Mouse (Mus musculus) testis, adult 2 months (tissue): ENCODE measurements at regions not wholly inside any gene's neighbourhood (a gene's known extent, or its start where the extent isn't known, plus 50 kb on each side); places are given as distances from the start of the nearest gene placed in this dataset.

ENCODE experiments used
- H3K27ac ChIP-seq: fragments of 200-500 bp; 2 replicates; pipeline ENCODE4 v1.5.1; 2012; ENCODE audit warnings: low read depth, low read length; ENCODE audit not compliant: control insufficient read depth, insufficient read depth
- H3K27me3 ChIP-seq: fragments of 200-500 bp; 2 replicates; pipeline ENCODE4 v1.6.1; 2012; ENCODE audit warnings: mild to moderate bottlenecking, low read length, moderate library complexity; ENCODE audit not compliant: control insufficient read depth, insufficient read depth
- H3K36me3 ChIP-seq: fragments of 200-500 bp; 2 replicates; pipeline ENCODE4 v1.6.1; 2012; ENCODE audit warnings: mild to moderate bottlenecking, low read length; ENCODE audit not compliant: control insufficient read depth, insufficient read depth
- H3K4me1 ChIP-seq: fragments of 200-500 bp; 2 replicates; pipeline ENCODE4 v1.6.1; 2012; ENCODE audit warnings: low read length; ENCODE audit not compliant: control insufficient read depth, insufficient read depth
- H3K4me3 ChIP-seq: fragments of 200-500 bp; 2 replicates; pipeline ENCODE4 v1.5.1; 2012; ENCODE audit warnings: low read depth, mild to moderate bottlenecking, low read length, moderate library complexity, mixed read lengths; ENCODE audit not compliant: control insufficient read depth
- CTCF ChIP-seq: fragments of 200-500 bp; IDR thresholded peaks from 2 replicates; pipeline ENCODE4 v1.5.1; 2012; ENCODE audit warnings: low read depth, mild to moderate bottlenecking, inconsistent platforms, low read length, moderate library complexity; ENCODE audit not compliant: control insufficient read depth, insufficient read depth, insufficient replicate concordance
- POLR2A ChIP-seq: fragments of 200-500 bp; IDR thresholded peaks from 2 replicates; pipeline ENCODE4 v1.6.1; 2012; ENCODE audit warnings: low read depth, mild to moderate bottlenecking, inconsistent platforms, low read length, moderate library complexity; ENCODE audit not compliant: control insufficient read depth

DNA sequence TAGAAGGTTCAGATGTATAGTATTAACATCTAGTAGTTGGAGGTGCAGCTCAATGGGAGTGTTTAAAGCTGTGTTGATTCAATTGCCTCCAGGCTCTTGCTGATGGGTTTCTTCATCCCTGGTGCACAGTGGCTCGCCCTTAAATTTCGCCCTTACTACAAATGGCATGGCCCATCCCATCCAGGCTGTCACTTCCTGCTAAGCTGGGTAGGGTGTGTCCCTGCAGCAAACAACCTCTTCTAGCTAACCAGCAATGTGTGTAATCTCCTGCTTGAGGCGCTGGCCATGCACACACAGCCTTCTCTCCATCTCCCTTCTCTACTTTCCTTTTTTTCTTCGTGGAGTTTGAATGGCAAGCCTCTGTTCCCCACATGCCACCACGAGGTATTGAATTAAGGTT lies 238.1 kb upstream of the Id2 start:
- no peak overlapping the region for H3K27ac ChIP-seq
- H3K4me3 ChIP-seq, result no peak overlapping the region
- no peaks in the 10 kb centered on the region for H3K27me3 ChIP-seq
- H3K36me3 ChIP-seq, result no peaks in the 10 kb centered on the region
- TF ChIP-seq POLR2A (no peak), CTCF (no peak)
- H3K4me1 ChIP-seq, result no peaks in the 10 kb centered on the region

GRCm38 (mm10) chr12:25332384-25333035 lies 235.6 kb upstream of the Id2 start:
- no peaks in the 10 kb centered on the region for H3K27me3 ChIP-seq
- H3K4me3 ChIP-seq, result no peak overlapping the region
- no peaks in the 10 kb centered on the region for H3K36me3 ChIP-seq
- TF ChIP-seq CTCF, result no peak
- no peak for TF ChIP-seq POLR2A
- no peak overlapping the region for H3K27ac ChIP-seq
- H3K4me1 ChIP-seq, result no peaks in the 10 kb centered on the region

- no peak for TF ChIP-seq CTCF
- Histone ChIP-seq H3K27ac (no peak overlapping the region), H3K4me1 (no peaks in the 10 kb centered on the region), H3K27me3 (no peaks in the 10 kb centered on the region), H3K4me3 (no peak overlapping the region), H3K36me3 (no peaks in the 10 kb centered on the region)
Measured at GRCm38 (mm10) chr12:25330004-25330708, 233.2 kb upstream of the Id2 start.

DNA sequence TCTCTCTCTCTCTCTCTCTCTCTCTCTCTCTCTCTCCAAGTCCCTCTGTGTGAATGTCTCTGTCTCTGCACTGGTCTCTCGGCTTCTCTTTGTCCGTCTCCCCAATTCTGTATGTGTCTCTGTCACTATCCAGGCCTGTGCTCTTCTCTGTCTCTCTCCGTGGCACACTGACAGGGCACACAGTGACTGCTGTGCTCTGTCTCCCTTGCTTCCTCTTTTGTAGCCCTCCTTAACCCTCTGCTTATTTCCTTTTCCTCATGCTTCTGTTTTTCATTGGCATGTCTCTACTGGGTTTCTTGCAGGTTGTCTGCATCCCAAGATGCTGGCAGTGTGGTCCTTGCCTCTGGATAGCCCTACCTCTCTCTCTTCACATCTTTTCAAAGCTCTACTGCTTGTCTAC lies 229.0 kb upstream of the Id2 start:
- TF ChIP-seq POLR2A (no peak), CTCF (no peak)
- no peak overlapping the region for H3K27ac ChIP-seq
- H3K27me3 ChIP-seq, result no peaks in the 10 kb centered on the region
- H3K4me1 ChIP-seq, result no peaks in the 10 kb centered on the region
- no peaks in the 10 kb centered on the region for H3K36me3 ChIP-seq
- H3K4me3 ChIP-seq, result no peak overlapping the region

DNA sequence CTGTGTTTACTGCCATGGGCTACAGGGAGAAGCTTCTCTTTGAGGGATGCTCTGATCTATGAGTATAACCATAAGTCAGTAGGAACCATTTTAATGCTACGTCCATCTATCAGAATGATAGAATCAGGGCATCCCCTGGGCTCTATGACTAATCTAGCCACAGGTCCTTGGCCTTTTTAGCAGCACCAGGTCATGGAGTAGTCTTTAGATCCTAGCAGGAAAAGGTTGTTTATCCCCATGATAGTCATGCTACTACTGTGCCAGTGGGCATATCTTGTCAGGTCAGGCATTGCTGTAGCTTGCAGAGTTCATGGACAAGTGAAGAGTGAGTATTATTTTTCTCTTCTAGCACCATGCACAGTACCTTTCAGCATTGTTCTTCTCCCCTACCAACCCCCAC lies 226.2 kb upstream of the Id2 start:
- H3K4me3 ChIP-seq, result no peak overlapping the region
- no peak overlapping the region for H3K27ac ChIP-seq
- TF ChIP-seq POLR2A (no peak), CTCF (no peak)
- H3K36me3 ChIP-seq, result no peaks in the 10 kb centered on the region
- no peaks in the 10 kb centered on the region for H3K27me3 ChIP-seq
- no peaks in the 10 kb centered on the region for H3K4me1 ChIP-seq

DNA sequence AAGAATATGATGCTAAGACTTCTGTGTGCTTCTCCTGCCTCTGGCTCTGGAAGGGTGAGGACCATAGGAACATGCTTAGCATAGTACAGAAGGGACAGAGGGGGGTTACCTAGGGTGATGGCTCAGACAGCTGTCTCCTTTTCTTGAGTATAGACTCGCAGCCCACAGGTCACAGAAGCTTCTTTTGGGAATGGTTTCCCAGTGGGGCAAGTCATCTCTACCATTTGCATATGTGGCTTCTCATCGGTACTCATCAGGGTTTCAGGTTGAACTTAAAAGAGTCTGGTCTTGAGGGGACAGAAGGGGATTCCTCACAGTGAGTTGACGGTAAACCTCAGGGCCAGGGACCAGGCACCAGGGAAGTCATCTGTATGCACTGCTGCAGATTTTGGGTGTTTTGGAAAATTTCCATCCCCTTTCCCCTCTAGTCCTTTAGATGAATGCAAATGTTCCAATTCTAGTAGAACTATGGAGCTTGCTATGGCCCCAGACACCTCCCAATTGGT lies 223.4 kb upstream of the Id2 start:
- Histone ChIP-seq H3K27me3 (no peaks in the 10 kb centered on the region), H3K27ac (no peak overlapping the region), H3K4me1 (no peaks in the 10 kb centered on the region), H3K36me3 (no peaks in the 10 kb centered on the region), H3K4me3 (no peak overlapping the region)
- no peak for TF ChIP-seq POLR2A
- TF ChIP-seq CTCF, result no peak

DNA sequence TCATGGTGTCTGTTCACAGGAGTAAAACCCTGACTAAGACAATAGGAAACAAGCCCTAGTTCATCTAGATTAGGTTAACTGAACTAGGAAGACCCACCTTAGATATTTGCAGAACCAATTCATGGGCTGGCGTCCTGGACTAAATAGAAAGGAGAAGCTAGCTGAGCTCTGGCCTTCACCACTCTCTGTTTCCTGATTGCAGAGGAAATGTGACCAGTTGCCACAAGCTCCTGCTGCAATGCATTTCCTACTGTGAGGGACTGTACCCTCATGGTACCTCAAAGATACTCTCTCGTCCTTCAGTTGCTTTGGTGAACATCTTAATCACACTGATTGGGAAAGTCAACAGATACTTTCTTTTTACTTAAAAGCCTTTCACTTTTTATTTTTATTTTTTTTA lies 222.9 kb upstream of the Id2 start:
- Histone ChIP-seq H3K27me3 (no peaks in the 10 kb centered on the region), H3K27ac (no peak overlapping the region), H3K4me3 (no peak overlapping the region), H3K4me1 (no peaks in the 10 kb centered on the region), H3K36me3 (no peaks in the 10 kb centered on the region)
- TF ChIP-seq POLR2A, result no peak
- no peak for TF ChIP-seq CTCF
